Comparison of ENCODE assay signal across 11 mouse cellular contexts in genomic region chr19:42380981-42381373, GRCm38 (mm10). TPM values are rescaled to one million over a fixed set of nuclear protein-coding genes. Genes with fewer than 3 reads are reported as not detected.
A peak's percentile ranks its signal among the peaks of the same experiment; 100 is the strongest.
DNase-seq lines count a peak whose midpoint lies in the region; ATAC-seq and TF ChIP-seq lines count a peak whose summit lies in the region.
"Had no signal": no experiment of that assay in that cellular context is flagged by ENCODE, and none has a peak within 500 bp of the region (broad histone marks: within the 10 kb centered on the region; RNA-seq: fewer than 3 reads in every experiment).

No protein-coding gene starts in this region.

- H3K4me2 ChIP-seq in kidney, postnatal 0 days (ENCODE audit: low read length): peak overlapping the region; percentile 34
- H3K4me2 ChIP-seq in hindbrain, embryonic 14.5 days (replicated peaks): peak overlapping the region; percentile 54
- H3K4me2 ChIP-seq in neural tube, embryonic 13.5 days: peak overlapping the region; percentile 52

- H3K9ac ChIP-seq in kidney, postnatal 0 days (ENCODE audit: low read depth, low read length): no peak overlapping the region
- H3K9ac ChIP-seq in hindbrain, embryonic 14.5 days: peak overlapping the region; percentile 43
- peak overlapping the region; percentile 55 for H3K9ac ChIP-seq in neural tube, embryonic 13.5 days

- H3K4me1 ChIP-seq in kidney, postnatal 0 days (replicated peaks; ENCODE audit: insufficient read depth, low read length): no peaks in the 10 kb centered on the region
- H3K4me1 ChIP-seq in embryonic facial prominence, embryonic 10.5 days: peaks cover 24% of the 10 kb centered on the region
- H3K4me1 ChIP-seq in hindbrain, embryonic 14.5 days (replicated peaks; ENCODE audit: control insufficient read depth, insufficient read depth, low read length): peaks cover 25% of the 10 kb centered on the region
- H3K4me1 ChIP-seq in neural tube, embryonic 13.5 days (replicated peaks): peaks cover 50% of the 10 kb centered on the region
- H3K4me1 ChIP-seq in thymus, adult 2 months (replicated peaks; ENCODE audit: control insufficient read depth, insufficient read depth, low read length): no peaks in the 10 kb centered on the region

- ATAC-seq in kidney, postnatal 0 days (replicated peaks; ENCODE audit: low FRiP score, low read depth): no peak
- ATAC-seq in hindbrain, embryonic 14.5 days (ENCODE audit: low FRiP score): peak; percentile 50; the same call in 1 of the 2 replicates
- ATAC-seq in neural tube, embryonic 13.5 days (ENCODE audit: low read depth): peak; percentile 65

- no peaks in the 10 kb centered on the region for H3K36me3 ChIP-seq in kidney, postnatal 0 days (ENCODE audit: insufficient read depth, low read length)
- no peaks in the 10 kb centered on the region for H3K36me3 ChIP-seq in embryonic facial prominence, embryonic 10.5 days (replicated peaks)
- H3K36me3 ChIP-seq in hindbrain, embryonic 14.5 days (replicated peaks; ENCODE audit: control insufficient read depth, insufficient read depth): no peaks in the 10 kb centered on the region
- H3K36me3 ChIP-seq in neural tube, embryonic 13.5 days: no peaks in the 10 kb centered on the region
- no peaks in the 10 kb centered on the region for H3K36me3 ChIP-seq in thymus, adult 2 months (ENCODE audit: control insufficient read depth, insufficient read depth, low read length)

- no peak overlapping the region for H3K27ac ChIP-seq in kidney, postnatal 0 days
- H3K27ac ChIP-seq in embryonic facial prominence, embryonic 10.5 days (replicated peaks): peak overlapping the region; percentile 52
- H3K27ac ChIP-seq in hindbrain, embryonic 14.5 days: peak overlapping the region; percentile 64
- peak overlapping the region; percentile 79 for H3K27ac ChIP-seq in neural tube, embryonic 13.5 days (replicated peaks)
- no peak overlapping the region for H3K27ac ChIP-seq in thymus, adult 2 months (ENCODE audit: control insufficient read depth, insufficient read depth, low read length)
- H3K27ac ChIP-seq: heart, adult 2 months had no signal

- H3K9me3 ChIP-seq in kidney, postnatal 0 days (replicated peaks; ENCODE audit: low read length): no peaks in the 10 kb centered on the region
- H3K9me3 ChIP-seq in embryonic facial prominence, embryonic 10.5 days: no peaks in the 10 kb centered on the region
- H3K9me3 ChIP-seq in hindbrain, embryonic 14.5 days (ENCODE audit: control insufficient read depth, low read length): no peaks in the 10 kb centered on the region
- H3K9me3 ChIP-seq in neural tube, embryonic 13.5 days: no peaks in the 10 kb centered on the region

- no peaks in the 10 kb centered on the region for H3K27me3 ChIP-seq in kidney, postnatal 0 days (ENCODE audit: insufficient read depth, low read length)
- H3K27me3 ChIP-seq in embryonic facial prominence, embryonic 10.5 days (replicated peaks; ENCODE audit: low read depth, poor library complexity, severe bottlenecking): peaks cover 59% of the 10 kb centered on the region
- H3K27me3 ChIP-seq in hindbrain, embryonic 14.5 days (ENCODE audit: control insufficient read depth, insufficient read depth, low read length): no peaks in the 10 kb centered on the region
- H3K27me3 ChIP-seq in neural tube, embryonic 13.5 days: no peaks in the 10 kb centered on the region
- no peaks in the 10 kb centered on the region; the same call in 1 of the 2 replicates for H3K27me3 ChIP-seq in thymus, adult 2 months (ENCODE audit: control insufficient read depth, insufficient read depth, low read length)

- TF ChIP-seq CTCF in kidney, postnatal 0 days (IDR thresholded peaks at IDR 0.05; ENCODE audit: low read depth): no peak
- no peak for TF ChIP-seq CTCF in thymus, adult 2 months (IDR thresholded peaks at IDR 0.05; ENCODE audit: borderline replicate concordance, control insufficient read depth, extremely low read depth, insufficient read depth, low read length, poor library complexity)

- TF ChIP-seq POLR2A in thymus, adult 2 months (IDR thresholded peaks at IDR 0.05; ENCODE audit: control insufficient read depth, extremely low read depth, insufficient read depth, low read length, poor library complexity): no peak

- peak; percentile 10 for DNase-seq in kidney, postnatal 0 days (ENCODE audit: low spot score)
- DNase-seq in kidney, postnatal 14 days: no peak
- peak; percentile 65 for DNase-seq in embryonic facial prominence, embryonic 10.5 days (ENCODE audit: low spot score)
- no peak for DNase-seq in hindbrain, embryonic 14.5 days (ENCODE audit: low spot score)
- DNase-seq in thymus, adult 2 months: no peak
- no peak for DNase-seq in layer of hippocampus, postnatal 25 days (ENCODE audit: extremely low spot score in 1 of 2, low spot score in 1 of 2)
- no peak for DNase-seq in layer of hippocampus, adult 11-12 months (ENCODE audit: low spot score)
- DNase-seq: cerebellum, adult 18-20 months; heart, adult 2 months had no signal

- H3K4me3 ChIP-seq in kidney, postnatal 0 days (replicated peaks; ENCODE audit: low read depth, low read length): no peak overlapping the region
- peak overlapping the region; percentile 58 for H3K4me3 ChIP-seq in embryonic facial prominence, embryonic 10.5 days
- H3K4me3 ChIP-seq in hindbrain, embryonic 14.5 days (replicated peaks; ENCODE audit: low read length): peak overlapping the region; percentile 19
- peak overlapping the region; percentile 19 for H3K4me3 ChIP-seq in neural tube, embryonic 13.5 days
- no peak overlapping the region for H3K4me3 ChIP-seq in thymus, adult 2 months (ENCODE audit: control insufficient read depth, insufficient read depth, low read length)
- H3K4me3 ChIP-seq: heart, adult 2 months had no signal

- WGBS in kidney, postnatal 0 days: 1% methylated on average over 13 of the region's 13 CpGs
- WGBS in embryonic facial prominence, embryonic 10.5 days: 1% methylated on average over 13 of the region's 13 CpGs
- WGBS in hindbrain, embryonic 14.5 days: 2% methylated on average over 13 of the region's 13 CpGs
- WGBS in neural tube, embryonic 13.5 days: 3% methylated on average over 13 of the region's 13 CpGs
- WGBS in thymus, adult 2 months: 11% methylated on average over 13 of the region's 13 CpGs

RNA-seq across cellular contexts. Expression of gene Crtac1, which starts 50.6 kb away (rescaled TPM):
- polyA plus RNA-seq in kidney, postnatal 0 days (2015; fragmentation: Nextera tagmentation; extraction: Ambion mirVana): 2.6 and 3.5 TPM in 2 replicates
- polyA plus RNA-seq in embryonic facial prominence, embryonic 10.5 days (2016; fragmentation: Nextera tagmentation; extraction: Ambion mirVana): 7.1 and 8.8 TPM in 2 replicates
- 42.2 and 43.8 TPM in 2 replicates for polyA plus RNA-seq in hindbrain, embryonic 14.5 days (2014; fragmentation: Nextera tagmentation; extraction: Ambion mirVana)
- polyA plus RNA-seq in neural tube, embryonic 13.5 days (2015; fragmentation: Nextera tagmentation; extraction: Ambion mirVana): 59.5 and 59.6 TPM in 2 replicates
- 0.64 and 1.1 TPM in 2 replicates for polyA plus RNA-seq in thymus, adult 2 months (2012; rRNA removed)
- 100 to 1,000 TPM in 1 of 2 experiments, 10 to 100 TPM in 1; 82.9 to 105 TPM for total RNA-seq in layer of hippocampus, postnatal 25 days (2021)
- total RNA-seq: heart, adult 2 months had no signal
- polyA plus RNA-seq: heart, adult 2 months; spleen, adult 2 months had no signal

Comparison
In these comparisons a context has a peak if more than half of its experiments do, and no peak if none do; other contexts are left out.
1. DNase-seq: peak in kidney, postnatal 0 days (single experiment) and embryonic facial prominence, embryonic 10.5 days (single experiment); none in kidney, postnatal 14 days (single experiment), hindbrain, embryonic 14.5 days (single experiment), thymus, adult 2 months (single experiment), layer of hippocampus, postnatal 25 days (0 of 2) and layer of hippocampus, adult 11-12 months (single experiment).
2. H3K27ac ChIP-seq: peak in embryonic facial prominence, embryonic 10.5 days (single experiment), hindbrain, embryonic 14.5 days (single experiment) and neural tube, embryonic 13.5 days (single experiment); none in kidney, postnatal 0 days (single experiment) and thymus, adult 2 months (single experiment).
3. H3K4me3 ChIP-seq: peak in embryonic facial prominence, embryonic 10.5 days (single experiment), hindbrain, embryonic 14.5 days (single experiment) and neural tube, embryonic 13.5 days (single experiment); none in kidney, postnatal 0 days (single experiment) and thymus, adult 2 months (single experiment).
4. Peak in every context shown above with its lines, with median percentiles within 50 percentile points of each other: H3K4me2 ChIP-seq.